19 mouse cellular contexts compared by ENCODE assay signal in the genomic region with DNA sequence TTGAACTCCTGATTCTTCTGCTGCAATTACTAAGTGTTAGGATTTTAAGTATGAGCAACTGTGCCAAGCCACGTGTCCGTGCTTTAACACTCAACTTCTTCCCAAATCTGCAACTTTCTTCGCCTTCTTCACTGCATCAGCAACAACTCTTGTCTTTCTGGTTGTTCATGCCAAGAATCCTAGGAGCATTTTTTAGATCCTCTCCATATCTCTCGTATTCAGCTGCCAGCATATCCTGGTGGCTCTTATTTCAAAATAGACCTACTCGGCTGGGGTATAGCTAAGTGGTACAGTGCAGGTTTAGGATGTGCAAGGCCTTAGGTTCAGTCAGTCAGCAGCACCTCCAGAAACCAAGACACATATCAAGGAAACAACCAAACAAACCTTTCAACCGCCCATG. TPM values are rescaled to one million over a fixed set of nuclear protein-coding genes. Genes with fewer than 3 reads are reported as not detected.
"Had no signal": no experiment of that assay in that cellular context is flagged by ENCODE, and none has a peak within 500 bp of the region (broad histone marks: within the 10 kb centered on the region; RNA-seq: fewer than 3 reads in every experiment).

No protein-coding gene starts in this region.

- H3K4me1 ChIP-seq: lung, embryonic 15.5 days had no signal

- H3K4me2 ChIP-seq: neural tube, embryonic 13.5 days; stomach, embryonic 15.5 days had no signal

- H3K9ac ChIP-seq: lung, embryonic 15.5 days; neural tube, embryonic 13.5 days; stomach, embryonic 15.5 days had no signal

- H3K27ac ChIP-seq: kidney, postnatal 0 days; layer of hippocampus, adult 2 months; left cerebral cortex, adult 2 months; lung, embryonic 15.5 days; neural tube, embryonic 13.5 days; stomach, embryonic 15.5 days had no signal

- H3K27me3 ChIP-seq: lung, embryonic 15.5 days; neural tube, embryonic 13.5 days; stomach, embryonic 15.5 days had no signal

- H3K4me3 ChIP-seq: layer of hippocampus, adult 2 months; left cerebral cortex, adult 2 months; lung, embryonic 15.5 days; megakaryocyte, embryonic 14.5 days; midbrain, embryonic 10.5 days; myocyte; neural tube, embryonic 13.5 days; stomach, embryonic 15.5 days had no signal

- H3K36me3 ChIP-seq: lung, embryonic 15.5 days; midbrain, embryonic 10.5 days; neural tube, embryonic 13.5 days; stomach, embryonic 15.5 days had no signal

- H3K9me3 ChIP-seq: lung, embryonic 15.5 days; megakaryocyte, embryonic 14.5 days; midbrain, embryonic 10.5 days; neural tube, embryonic 13.5 days; stomach, embryonic 15.5 days had no signal

- DNase-seq: layer of hippocampus, adult 9-11 months; layer of hippocampus, postnatal 36 days; lung, adult 18-20 months; lung, postnatal 10 days; lung, postnatal 36 days; retina, postnatal 1 day; right cerebral cortex, postnatal 25 days; spleen, adult 18-20 months; thymus, postnatal 25 days had no signal

RNA-seq across cellular contexts. Expression of a gene that starts 51.3 kb away (rescaled TPM):
- total RNA-seq: monocyte, adult 5-6 weeks had no signal
